Mouse (Mus musculus) liver, adult (tissue): ENCODE data around the gene Cpm.

ENCODE experiments used
- GATA4 ChIP-seq: IDR thresholded peaks from 2 replicates; pipeline ENCODE4 v1.6.1; 2014; ENCODE audit warnings: mild to moderate bottlenecking, low read length; ENCODE audit not compliant: insufficient replicate concordance

Gene Cpm

GRCm38 (mm10) chr10:117611503-117611902 is 17.8 kb upstream of the Cpm start:
- no peak for TF ChIP-seq GATA4

- TF ChIP-seq GATA4 = no peak
Measured at GRCm38 (mm10) chr10:117611976-117612375, 17.3 kb upstream of the Cpm start.

- TF ChIP-seq GATA4 = no peak
Measured at GRCm38 (mm10) chr10:117612621-117613584, 16.4 kb upstream of the Cpm start.

- no peak for TF ChIP-seq GATA4
Measured at GRCm38 (mm10) chr10:117613960-117614359, 15.3 kb upstream of the Cpm start.

GRCm38 (mm10) chr10:117614387-117614786 is 14.9 kb upstream of the Cpm start:
- TF ChIP-seq GATA4 = no peak

- no peak for TF ChIP-seq GATA4
Measured at GRCm38 (mm10) chr10:117615239-117615638, 14.1 kb upstream of the Cpm start.

GRCm38 (mm10) chr10:117615746-117616145 is 13.6 kb upstream of the Cpm start:
- TF ChIP-seq GATA4 = no peak

GRCm38 (mm10) chr10:117616191-117616680 is 13.1 kb upstream of the Cpm start:
- TF ChIP-seq GATA4 = no peak

GRCm38 (mm10) chr10:117617568-117618345 is 11.5 kb upstream of the Cpm start:
- TF ChIP-seq GATA4 = no peak

GRCm38 (mm10) chr10:117619041-117619861 is 10.0 kb upstream of the Cpm start:
- TF ChIP-seq GATA4 = no peak

- TF ChIP-seq GATA4 = no peak
Measured at GRCm38 (mm10) chr10:117619862-117620179, 9.5 kb upstream of the Cpm start.

GRCm38 (mm10) chr10:117620530-117620929 is 8.8 kb upstream of the Cpm start:
- TF ChIP-seq GATA4 = no peak

- no peak for TF ChIP-seq GATA4
Measured at GRCm38 (mm10) chr10:117620934-117621501, 8.3 kb upstream of the Cpm start.

GRCm38 (mm10) chr10:117621616-117622533 is 7.4 kb upstream of the Cpm start:
- TF ChIP-seq GATA4 = no peak
